Mouse (Mus musculus) heart, adult 2 months (tissue): ENCODE results near the gene S100pbp.

ENCODE experiments used
- CTCF ChIP-seq: fragments of 200-600 bp; IDR thresholded peaks from 2 replicates; pipeline ENCODE4 v1.8.1; 2022; ENCODE audit warnings: antibody characterized with exemption, mild to moderate bottlenecking, moderate library complexity
- EP300 ChIP-seq: fragments of 200-500 bp; IDR thresholded peaks from 2 replicates; pipeline ENCODE4 v1.6.1; 2011; ENCODE audit warnings: low read depth, low read length, control low read depth; ENCODE audit not compliant: insufficient read depth

GRCm38 (mm10) chr4:129137392-129138321 is 51.9 kb downstream of the S100pbp start:
- TF ChIP-seq CTCF (no peak), EP300 (no peak)
